Mouse (Mus musculus) R1 (cell line): ENCODE data around the gene Ndufc2.

ENCODE experiments used
- DNase-seq: peaks from one replicate; pipeline ENCODE4 v3.0.0-alpha.2; 2018; ENCODE audit warnings: low read depth, low spot score

The Ndufc2 gene

DNA sequence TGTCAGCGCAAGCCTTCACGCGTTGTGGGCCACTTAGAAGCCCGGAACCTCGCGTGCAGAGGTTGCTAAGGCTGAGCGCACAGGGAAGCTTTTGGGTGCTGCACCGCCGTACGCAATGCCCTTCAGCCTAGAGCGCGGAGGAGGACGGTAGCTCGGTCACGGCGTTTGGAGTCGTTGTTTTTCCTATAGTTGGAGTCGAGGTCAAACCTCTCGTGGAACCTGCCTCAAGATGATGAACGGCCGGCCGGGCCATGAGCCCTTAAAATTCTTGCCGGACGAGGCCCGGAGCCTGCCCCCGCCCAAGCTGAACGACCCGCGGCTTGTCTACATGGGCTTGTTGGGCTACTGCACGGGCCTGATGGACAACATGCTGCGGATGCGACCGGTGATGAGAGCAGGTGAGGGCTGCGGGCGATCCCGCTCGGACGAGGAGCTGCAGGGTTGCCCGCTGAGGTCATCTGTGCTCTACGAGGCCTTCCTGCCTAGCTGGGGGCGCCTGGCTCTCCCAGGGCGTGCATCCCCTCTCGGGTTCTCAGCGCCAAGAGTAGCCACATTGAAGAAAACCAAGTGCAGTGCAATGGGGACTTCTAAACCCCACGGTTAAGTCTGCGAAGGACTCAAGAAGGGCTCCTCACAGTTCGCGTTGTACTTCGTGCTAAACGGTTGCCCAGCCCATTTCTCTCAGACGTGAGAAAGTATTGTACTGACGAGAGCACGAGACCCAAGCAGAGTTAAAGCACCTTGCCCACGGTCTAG is at the start of gene Ndufc2:
Gene Ndufc2, plus strand, starts transcription at position 44 of the 756 bp plus-strand sequence.
- DNase-seq: peak; percentile 89

DNA sequence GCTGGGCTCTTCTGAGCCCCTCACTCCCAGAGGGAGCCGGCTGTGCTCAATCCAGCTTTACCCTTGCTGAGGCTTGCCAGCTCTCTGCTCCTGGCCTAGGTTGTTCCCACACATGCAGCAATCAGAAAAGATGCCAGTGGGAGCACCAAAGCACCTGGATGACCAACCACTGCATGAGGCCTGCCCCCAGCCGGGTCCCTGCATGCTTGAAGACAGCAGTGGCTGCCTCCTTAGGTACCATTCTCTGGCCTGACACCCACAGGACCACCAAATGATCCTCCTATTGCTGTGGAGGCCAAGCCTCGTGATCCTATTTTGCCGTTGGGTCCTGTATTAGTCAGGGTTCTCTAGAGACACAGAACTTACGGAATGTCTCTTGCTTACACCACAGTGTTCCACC is 48.9 kb upstream of the Ndufc2 start:
- DNase-seq: no peak

DNA sequence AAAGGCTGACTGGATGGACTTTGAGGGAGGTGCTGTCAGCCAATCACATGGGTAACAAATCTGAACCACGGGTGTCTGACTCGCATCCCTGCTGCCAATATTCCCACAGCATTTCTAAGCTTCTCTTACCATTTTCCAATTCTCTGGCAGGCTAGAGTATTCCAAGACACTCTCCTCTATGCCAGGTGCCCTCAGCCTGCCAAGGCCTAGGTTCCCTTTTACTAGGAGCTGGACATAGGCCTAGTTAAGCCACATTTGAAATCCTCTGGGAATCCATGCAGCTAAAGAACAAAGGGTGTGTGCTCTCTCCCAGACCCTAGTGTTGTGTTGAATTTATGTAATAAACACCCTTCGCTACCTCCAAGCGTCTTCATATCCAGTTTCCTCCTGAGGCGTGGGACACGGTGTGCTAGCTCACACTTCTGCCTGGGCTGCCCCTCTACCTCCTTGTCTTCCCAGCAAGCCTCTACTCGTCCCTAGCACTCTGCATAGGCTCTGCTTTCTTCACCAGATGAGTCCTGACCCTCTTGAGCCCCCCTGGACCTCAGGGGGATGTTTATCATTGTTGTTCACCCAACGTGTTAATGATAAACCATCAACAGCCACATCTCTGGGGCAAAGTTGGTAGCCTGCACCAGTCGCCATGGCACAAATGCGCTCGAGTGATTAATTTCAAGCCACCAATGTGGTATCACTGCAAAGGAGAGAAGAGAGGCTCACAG is 47.9 kb upstream of the Ndufc2 start:
- no peak for DNase-seq

DNA sequence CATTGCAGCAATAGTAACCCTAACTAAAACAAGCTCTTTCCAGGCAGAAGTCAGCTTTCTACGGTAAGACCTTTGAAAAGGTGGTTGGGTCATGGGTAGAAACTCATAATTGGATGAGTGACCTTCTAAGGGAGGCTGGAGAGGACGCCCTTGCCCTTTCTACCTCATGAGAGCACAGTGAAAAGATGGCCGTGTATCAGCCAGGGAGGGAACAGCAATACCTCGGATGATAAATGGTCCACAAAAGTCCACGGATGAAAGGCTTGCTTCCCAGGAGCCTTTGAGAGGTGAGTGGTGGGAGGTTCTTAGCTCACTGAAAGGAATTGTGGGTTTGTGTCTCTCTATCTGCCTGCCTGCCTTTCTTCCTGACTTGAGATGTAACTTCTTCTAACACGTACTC is 46.4 kb upstream of the Ndufc2 start:
- no peak for DNase-seq

DNA sequence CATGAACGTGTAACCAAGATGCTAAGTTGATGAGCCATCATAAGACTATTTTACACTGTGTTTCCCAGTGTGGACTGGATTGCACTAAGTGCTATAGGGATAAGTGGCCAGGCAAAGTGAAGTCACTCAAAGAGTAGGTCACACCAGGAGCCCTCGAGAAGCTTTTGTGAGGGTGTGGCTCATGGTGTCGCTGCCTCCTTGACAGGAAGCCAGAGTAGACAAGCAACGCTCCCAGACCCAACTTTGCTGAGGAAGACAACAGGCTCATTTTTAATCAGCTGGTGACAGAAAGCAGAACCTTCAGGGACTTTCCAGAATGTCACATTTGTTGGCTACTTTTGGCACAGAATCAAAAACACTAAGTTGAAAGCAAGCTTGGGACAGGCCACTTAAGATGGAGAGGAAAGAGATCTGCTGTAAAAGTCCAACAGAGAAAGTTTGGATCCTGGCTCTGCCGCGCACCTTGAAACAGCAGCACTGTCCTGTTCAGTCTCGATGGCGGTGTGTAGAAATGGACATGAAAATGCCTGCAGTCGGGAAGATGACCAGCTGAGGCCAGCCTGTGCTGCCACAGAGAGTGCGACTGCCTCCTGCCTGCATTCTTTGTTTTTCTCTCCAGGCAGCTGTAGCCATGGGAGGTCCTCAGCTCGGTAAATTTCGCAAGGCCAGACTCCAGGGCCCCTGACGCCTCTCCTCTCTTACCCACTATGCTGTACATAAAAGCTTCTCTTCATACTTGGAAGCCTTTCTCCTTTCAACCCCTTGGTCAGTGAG is 44.5 kb upstream of the Ndufc2 start:
- no peak for DNase-seq

DNA sequence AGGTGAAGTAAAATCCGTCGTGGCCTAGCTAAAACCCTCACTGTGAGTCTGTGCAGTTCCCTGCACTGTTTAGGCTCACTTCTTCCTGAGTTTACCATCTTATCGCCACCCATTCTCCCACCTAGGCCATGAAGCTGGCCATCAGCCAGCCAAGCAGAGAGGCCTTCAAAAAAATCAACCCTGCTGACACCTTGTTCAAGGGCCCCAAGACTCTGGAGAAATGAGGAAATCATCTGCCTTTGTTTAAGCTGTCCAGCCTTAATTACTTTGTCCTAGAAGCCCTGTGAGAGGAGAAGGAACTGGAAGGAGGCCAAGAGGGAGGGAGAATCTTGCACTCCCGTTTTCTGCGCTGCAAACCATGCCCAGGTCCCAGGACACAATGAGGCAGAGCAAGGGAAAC is 43.5 kb upstream of the Ndufc2 start:
- no peak for DNase-seq

DNA sequence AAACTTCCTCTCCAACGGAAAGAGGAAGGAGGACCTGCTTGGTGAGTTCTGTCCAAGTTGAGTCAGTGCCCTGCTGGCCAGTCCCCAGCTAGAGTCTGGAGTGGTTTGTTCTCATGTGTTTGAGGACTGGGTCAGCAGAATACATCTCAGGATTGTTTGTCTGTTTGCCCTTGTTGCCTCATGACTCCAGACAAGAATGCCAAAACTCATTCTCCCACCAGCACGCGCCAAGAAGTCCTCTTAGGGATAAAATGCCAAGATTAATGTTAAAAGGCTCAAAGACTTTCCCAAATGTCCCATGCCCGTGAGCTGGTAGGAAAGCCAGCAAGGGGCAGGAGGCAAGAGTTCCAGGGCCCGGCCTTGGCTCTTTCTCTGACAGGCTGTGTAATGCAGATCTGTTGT is 42.9 kb upstream of the Ndufc2 start:
- no peak for DNase-seq

DNA sequence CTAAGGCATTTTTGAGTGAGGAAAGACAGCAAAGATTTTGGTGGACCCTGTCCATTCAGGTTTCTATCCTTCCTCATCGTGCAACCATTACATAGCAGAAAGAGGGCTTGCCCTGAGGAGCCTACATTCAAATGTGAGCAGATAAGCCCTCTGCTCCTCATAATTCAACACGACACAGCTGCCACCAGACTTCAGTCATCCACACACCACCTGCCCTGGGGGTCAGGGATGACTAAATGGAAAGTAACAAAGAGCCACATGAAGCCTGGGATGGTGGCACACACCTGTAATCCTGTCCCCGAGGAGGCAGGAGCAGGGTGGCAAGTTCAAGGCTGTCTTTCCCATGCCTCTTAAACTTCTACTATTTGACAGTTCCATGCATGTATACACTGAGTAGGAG is 42.0 kb upstream of the Ndufc2 start:
- no peak for DNase-seq

DNA sequence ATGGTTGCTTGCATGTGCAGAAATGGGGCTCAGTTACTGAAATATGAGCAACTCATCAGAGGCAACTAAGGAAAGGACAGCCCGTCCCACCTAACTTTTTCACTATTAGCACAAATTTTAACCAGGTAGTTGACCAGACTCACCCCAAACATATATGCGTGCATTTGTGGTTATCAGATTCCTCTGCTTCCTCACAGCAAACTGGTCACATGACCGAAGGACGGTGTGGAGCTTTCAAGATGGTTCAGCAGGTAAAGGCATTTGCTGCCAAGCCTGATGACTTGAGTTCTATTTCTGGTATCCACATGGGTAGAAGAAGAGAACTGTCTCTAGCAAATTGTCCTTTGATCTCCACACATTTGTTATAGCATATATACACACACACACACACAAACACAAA is 41.5 kb upstream of the Ndufc2 start:
- no peak for DNase-seq

DNA sequence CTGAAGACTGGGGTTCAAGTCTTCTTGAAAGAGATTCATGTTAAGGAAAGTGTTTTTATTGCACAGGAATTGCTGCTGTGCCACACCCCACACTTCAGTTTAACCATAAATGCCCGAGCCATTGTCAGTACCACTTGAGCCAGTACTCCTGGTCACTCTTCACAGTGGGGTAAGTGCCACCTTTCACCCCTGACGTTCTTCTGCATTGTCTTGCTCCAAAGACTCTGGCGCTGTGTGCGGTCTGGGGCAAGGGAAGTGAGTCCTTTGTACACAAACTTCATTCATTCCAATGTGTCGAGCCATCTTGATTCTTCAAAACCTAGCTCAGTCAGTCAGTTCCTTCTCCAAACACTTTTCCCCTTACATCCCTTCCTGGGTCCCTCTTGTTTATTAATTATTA is 39.6 kb upstream of the Ndufc2 start:
- peak; percentile 49 for DNase-seq

DNA sequence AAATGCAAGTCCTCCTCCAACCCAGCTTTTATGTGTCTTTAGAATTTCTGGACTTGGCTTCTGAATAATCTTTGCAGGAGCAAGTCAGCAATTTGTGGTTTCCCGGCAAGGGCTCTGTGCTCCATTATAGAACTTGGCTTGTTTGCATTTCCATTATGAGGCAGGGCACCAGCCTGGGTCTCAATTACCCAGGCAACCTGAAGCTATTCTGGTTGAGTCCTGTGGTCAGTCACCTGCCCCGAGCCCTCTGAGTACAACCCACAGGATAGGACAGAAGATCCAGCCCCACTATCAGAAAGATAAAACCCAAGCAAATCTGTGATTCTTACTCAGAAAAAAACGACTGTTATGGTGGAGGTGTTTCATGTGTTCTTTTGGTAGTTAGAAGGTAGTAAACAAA is 38.8 kb upstream of the Ndufc2 start:
- DNase-seq: no peak

DNA sequence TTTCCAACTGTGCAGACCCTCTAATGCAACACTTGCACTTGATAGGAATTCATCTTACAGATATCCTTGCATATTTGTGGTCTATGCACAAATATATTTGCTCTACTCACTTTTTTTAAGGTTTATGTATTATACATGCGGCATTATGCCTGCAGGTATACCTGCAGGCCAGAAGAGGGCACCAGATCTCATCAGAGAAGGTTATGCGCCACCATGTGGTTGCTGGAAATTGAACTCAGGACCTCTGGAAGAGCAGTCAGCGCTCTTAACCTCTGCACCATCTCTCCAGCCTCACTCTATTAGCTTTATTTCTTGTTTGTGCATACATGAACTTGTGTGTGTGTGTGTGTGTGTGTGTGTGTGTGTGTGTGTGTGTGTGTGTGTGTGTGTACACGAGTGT is 38.3 kb upstream of the Ndufc2 start:
- DNase-seq: peak; percentile 86

DNA sequence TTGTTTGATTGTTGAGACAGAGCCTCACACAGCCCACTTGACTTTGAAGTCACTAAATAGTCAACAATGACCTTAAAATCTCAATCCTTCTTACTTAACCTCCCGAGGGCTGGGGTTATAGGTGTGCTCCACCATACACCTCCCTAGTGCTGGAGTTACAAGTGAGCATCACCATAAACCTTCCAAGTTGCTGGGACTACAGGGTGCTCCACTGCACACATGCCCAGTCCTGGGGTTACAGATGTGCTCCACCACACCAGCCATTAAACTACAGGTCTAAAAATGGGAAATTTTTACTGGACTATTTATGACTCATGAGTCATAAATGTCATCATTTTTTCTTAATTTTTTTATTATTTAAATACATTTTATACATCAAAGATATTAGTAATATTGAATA is 33.9 kb upstream of the Ndufc2 start:
- no peak for DNase-seq

DNA sequence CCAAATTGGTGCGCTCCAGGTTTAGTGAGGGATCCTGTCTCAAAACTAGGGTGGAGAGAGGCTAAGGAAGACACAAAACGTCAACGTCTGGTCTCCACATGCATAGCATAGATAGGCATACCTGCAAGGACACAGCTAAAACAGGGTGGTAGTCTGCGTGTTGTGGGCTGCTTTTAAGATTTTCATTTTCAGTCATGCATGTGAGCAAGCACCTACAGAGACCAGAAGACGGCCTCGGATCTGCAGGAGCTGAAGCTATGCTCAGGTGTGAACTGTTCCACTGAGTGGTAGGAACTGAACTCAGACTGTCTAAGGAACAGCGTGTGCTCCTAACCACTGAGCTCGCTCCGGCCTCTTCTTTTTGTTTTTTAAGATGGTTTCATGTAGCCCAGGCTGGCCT is 24.7 kb upstream of the Ndufc2 start:
- no peak for DNase-seq

DNA sequence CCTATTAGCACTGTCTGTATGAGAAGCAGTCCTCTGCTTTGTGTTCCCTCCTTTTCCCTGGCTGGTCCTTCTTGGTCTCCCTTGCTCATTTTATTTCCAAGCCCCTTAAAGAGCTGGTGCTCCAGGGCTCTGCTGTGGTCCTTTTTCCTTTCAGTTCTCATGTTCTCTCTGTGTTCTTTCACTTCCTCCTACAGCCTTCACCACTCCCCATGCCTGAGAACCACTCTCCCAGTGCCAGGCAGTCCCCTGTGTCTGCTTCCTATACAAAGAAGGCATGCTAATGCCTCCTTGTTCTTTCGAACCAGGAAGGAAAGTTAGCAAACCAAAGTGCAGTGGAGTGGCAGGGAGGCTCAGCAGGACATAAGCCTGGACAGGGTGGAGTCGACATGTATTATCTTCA is 23.9 kb upstream of the Ndufc2 start:
- DNase-seq: no peak

DNA sequence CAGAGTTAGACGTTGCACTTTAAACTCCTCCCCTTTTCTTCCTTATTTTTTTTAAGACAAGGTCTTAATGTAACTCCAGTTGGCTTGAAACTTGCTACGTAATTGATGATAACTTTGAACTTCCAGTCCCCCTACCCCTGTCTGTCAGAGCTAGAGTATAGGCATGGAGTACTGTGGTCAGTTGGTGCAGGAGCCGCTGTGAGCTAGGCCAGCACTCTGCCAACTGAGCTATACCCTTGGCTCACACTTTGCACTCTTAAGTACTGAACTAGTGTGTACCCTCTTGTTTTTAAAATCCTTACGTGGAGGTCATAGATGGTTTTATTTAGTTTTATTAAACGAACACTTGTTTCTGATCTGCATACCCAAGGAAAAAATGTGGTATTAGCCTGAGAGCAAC is 20.5 kb upstream of the Ndufc2 start:
- no peak for DNase-seq

DNA sequence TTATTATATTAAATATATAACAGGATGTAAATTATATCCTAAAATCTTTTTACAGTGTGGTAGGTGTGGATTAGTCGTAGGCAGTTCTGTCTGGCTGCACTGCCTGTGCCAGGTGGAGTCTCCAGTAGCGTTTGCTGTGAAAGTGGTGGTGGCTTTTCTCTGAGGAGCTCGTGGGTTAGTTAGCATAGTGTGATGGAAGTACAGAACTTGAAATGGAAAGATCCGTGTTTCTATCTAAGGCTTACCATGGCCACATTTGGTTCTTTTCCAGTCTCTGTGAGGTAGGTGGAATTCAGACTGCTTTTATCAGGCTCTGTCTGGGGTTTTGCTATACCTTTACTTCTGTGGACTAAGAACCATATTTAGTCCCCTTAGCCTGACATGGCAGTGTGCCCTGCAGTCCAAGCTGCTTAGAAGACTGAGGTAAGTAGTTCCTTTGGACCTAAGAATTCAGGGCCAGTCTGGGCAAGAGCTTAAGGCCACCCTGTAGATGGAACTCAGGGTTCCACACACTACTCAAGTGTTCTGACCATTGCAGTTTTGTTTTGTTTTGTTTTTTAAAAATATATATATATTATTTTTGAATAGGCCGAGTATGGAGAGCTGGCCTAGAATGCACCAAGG is 19.2 kb upstream of the Ndufc2 start:
- no peak for DNase-seq

DNA sequence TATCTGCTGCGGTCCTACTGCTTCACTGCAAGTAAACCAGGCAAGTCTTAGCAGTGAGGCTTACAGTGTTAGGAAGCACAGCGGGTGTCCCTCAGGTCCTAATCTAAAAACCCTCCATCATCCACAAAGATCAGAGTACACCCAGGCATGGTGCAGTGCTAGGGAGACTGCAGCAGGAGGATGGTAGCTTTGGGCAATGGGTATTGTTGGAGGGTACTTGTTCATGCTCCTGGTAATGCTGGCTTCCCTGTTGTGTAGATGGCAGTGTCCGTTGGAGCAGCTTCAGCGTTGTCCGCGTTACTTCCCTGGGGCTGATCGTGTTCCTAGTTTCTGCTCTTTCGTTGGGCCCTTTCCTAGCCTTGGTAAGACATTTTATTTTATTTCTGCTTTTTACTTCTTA is 17.1 kb upstream of the Ndufc2 start:
- no peak for DNase-seq

DNA sequence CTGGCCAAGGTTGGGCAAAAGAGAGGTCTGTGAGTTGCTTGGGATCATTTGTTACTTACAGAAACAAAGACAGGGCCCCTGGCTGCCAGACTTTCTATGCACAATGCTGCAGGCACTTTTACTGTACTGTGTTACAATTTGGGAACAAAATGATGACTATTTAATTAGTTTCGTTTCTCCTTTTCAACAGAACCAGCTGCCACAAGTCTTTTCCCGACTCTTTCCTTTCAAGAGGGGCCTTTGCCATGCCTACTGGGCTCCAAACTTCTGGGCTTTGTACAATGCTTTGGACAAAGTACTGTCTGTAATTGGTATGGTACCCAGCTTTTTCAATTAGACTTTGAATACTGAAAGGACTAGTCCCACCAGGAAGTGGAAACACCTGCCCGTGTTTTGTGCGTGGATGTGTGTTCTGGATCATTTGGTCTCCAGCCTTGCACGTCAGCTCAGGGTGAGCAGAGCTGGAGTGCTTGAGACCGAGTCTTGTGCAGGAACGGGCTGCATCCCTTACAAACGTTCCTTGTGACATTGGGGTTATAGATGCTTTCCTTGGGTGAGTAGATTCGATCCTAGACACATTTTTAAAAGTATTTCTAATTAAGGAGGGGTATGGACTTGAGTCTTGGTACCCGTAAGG is 16.2 kb upstream of the Ndufc2 start:
- DNase-seq: no peak

DNA sequence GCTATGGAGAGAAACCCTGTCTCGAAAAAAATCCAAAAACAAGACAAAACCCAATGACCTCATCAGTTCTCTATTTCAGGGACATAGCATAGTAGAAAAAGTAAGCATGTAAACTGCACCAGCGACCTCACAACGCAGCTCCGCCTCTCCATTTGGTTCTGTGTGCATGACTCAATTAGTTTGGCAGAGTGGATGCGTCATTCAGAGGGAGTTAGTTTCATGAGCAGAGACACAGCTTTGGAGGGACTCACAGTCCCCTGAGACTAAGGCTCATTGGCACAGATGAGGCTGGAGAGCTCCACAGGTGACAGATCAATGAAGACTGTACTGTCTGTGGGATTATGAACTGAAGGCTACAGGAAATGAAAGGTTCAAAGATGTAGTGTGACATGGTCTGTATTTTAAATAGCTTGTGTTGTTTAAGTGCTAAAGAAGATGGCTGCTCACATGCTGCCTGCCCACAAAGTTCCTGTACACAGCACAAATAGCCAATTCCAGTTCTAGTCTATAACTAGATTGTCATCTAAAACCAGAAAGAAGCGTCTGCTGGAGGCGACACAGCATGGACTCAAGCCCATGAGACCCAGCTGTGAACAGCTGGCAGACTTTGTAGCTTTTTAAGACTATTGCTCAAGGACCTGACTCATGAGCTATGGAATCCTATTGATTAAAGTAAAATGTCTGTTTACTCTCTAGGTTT is 13.5 kb upstream of the Ndufc2 start:
- no peak for DNase-seq

DNA sequence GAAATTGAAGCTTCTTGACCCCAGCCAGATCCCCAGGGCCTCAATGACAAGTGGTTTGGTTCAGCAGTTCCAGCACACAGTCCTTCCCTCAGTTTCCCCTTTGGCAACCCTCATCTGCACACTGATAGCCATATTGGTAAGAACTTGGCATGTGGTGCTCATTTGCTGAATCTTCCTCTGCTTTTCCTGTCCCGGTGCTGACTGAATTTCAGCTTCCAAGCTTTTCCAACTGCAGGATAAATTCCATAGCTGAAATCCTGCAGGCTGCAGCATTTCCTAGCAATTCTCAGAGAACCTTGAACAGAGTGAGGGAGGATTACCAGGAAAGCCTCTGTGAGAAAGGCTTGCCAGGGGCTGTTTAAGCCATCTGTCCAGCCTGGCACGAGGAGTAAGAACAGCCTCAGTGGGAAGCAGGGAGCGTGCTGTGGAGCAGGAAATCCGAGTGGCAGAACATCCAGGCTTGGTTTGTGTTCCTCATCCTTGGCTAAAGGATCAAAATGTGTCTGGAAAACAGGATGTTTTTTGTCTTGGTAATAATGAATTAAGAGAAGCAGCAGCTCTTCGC is 12.9 kb upstream of the Ndufc2 start:
- DNase-seq: no peak
